Mouse (Mus musculus): ENCODE measurements around the gene Rab3ip. TPM values are rescaled to one million over a fixed set of nuclear protein-coding genes. Genes with fewer than 3 reads are reported as not detected.

The Rab3ip gene
- polyA plus RNA-seq, 1 experiment: 1.0 TPM

GRCm38 (mm10) chr10:116871329-116872015 is 79.1 kb downstream of the Rab3ip start:
- TF ChIP-seq TAL1 (IDR thresholded peaks at IDR 0.05; ENCODE audit: low read length): no peak
- TF ChIP-seq GATA1 (IDR thresholded peaks at IDR 0.05; ENCODE audit: low read length): no peak
- no peaks in the 10 kb centered on the region for H3K9me3 ChIP-seq (ENCODE audit: control insufficient read depth, low read length)
- no peak overlapping the region for H3K4me3 ChIP-seq (replicated peaks)
- no peaks in the 10 kb centered on the region for H3K36me3 ChIP-seq (ENCODE audit: control insufficient read depth)
- H3K4me1 ChIP-seq (ENCODE audit: control insufficient read depth): no peaks in the 10 kb centered on the region
- no peaks in the 10 kb centered on the region for H3K27me3 ChIP-seq (ENCODE audit: control insufficient read depth)

DNA sequence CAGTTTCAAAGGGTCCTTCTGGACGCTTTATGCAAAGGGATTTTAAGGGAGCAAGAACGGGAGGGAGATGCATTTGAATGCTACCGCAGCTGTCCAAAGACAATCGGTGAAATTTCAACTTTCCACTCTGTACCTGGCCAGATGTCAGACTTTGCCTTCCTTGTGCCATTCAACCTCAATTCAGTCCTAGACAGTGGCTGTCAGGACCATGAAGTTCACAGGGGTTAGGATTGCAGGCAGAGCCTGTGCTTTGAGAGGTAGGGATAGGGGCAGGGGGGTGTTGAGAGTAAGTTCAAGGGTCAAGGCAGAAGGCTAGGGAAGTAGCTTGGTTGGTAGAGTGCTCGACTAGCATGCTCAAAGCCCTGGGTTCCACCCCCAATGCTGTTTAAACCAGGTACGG is 79.8 kb downstream of the Rab3ip start:
- Histone ChIP-seq H3K27me3 (ENCODE audit: control insufficient read depth) (no peaks in the 10 kb centered on the region), H3K36me3 (ENCODE audit: control insufficient read depth) (no peaks in the 10 kb centered on the region), H3K4me3 (replicated peaks) (no peak overlapping the region), H3K9me3 (ENCODE audit: control insufficient read depth, low read length) (no peaks in the 10 kb centered on the region), H3K4me1 (ENCODE audit: control insufficient read depth) (no peaks in the 10 kb centered on the region)
- TF ChIP-seq GATA1 (IDR thresholded peaks at IDR 0.05; ENCODE audit: low read length): no peak
- no peak for TF ChIP-seq TAL1 (IDR thresholded peaks at IDR 0.05; ENCODE audit: low read length)

Other genes starting within 250 kb of the Rab3ip start
- gene Myrfl, start 53.9 kb downstream of the Rab3ip start, polyA plus RNA-seq (2012): not detected in 2 replicates
- gene Gm10271, start 21.8 kb upstream of the Rab3ip start, polyA plus RNA-seq (2012): not detected in 2 replicates
- not detected in 2 replicates for gene Best3, start 35.5 kb upstream of the Rab3ip start, polyA plus RNA-seq (2012)
- not detected in 2 replicates for gene Lrrc10, start 94.6 kb upstream of the Rab3ip start, polyA plus RNA-seq (2012)
- 2.0 and 3.3 TPM in 2 replicates for gene Cct2, start 113.0 kb upstream of the Rab3ip start, polyA plus RNA-seq (2012)
- gene Frs2, start 197.8 kb upstream of the Rab3ip start, polyA plus RNA-seq (2012): 0.26 and 0.39 TPM in 2 replicates

Measured in erythroblast, embryonic 14.5 days (primary cell).